Mouse (Mus musculus) liver, postnatal 0 days (tissue): ENCODE data around the gene Btc. TPM values are rescaled to one million over a fixed set of nuclear protein-coding genes. Genes with fewer than 3 reads are reported as not detected.

Experiments used
- ATAC-seq: fragments of 200-750 bp; cut with Nextera tagmentation; 2 replicates; pipeline ENCODE4 v1.8.0; 2017; ENCODE audit warnings: mild to moderate bottlenecking, moderate library complexity
- DNase-seq: peaks from one replicate; pipeline ENCODE4 v3.0.0-alpha.2; 2016
- H3K27ac ChIP-seq: fragments of 300-500 bp; sonication (generic); 2 replicates; pipeline ENCODE4 v1.5.1; 2014; ENCODE audit warnings: antibody characterized with exemption, moderate library complexity, mild to moderate bottlenecking, low read depth
- H3K27me3 ChIP-seq: fragments of 300-500 bp; sonication (generic); 2 replicates; pipeline ENCODE4 v1.6.1; 2014; ENCODE audit warnings: low read length, control low read depth, mixed read lengths; ENCODE audit not compliant: insufficient read depth
- H3K36me3 ChIP-seq: fragments of 300-500 bp; sonication (generic); replicated peaks from 2 replicates; pipeline ENCODE4 v1.6.1; 2014; ENCODE audit warnings: mild to moderate bottlenecking, control low read depth, low read length, moderate library complexity, mixed read lengths; ENCODE audit not compliant: insufficient read depth
- H3K4me1 ChIP-seq: fragments of 300-500 bp; sonication (generic); 2 replicates; pipeline ENCODE4 v1.6.1; 2014; ENCODE audit warnings: antibody characterized with exemption, mild to moderate bottlenecking, control low read depth; ENCODE audit not compliant: insufficient read depth
- H3K4me2 ChIP-seq: fragments of 300-500 bp; sonication (generic); 2 replicates; pipeline ENCODE4 v1.6.1; 2014; ENCODE audit warnings: low read depth, mild to moderate bottlenecking, low read length, moderate library complexity, mixed read lengths
- H3K4me3 ChIP-seq: fragments of 300-500 bp; sonication (generic); 2 replicates; pipeline ENCODE4 v1.5.1; 2014; ENCODE audit warnings: low read depth, low read length
- H3K9ac ChIP-seq: fragments of 300-500 bp; sonication (generic); replicated peaks from 2 replicates; pipeline ENCODE4 v1.6.1; 2014; ENCODE audit warnings: mild to moderate bottlenecking, moderate library complexity
- H3K9me3 ChIP-seq: fragments of 300-500 bp; sonication (generic); 2 replicates; pipeline ENCODE4 v1.6.1; 2016; ENCODE audit warnings: mild to moderate bottlenecking, control low read depth, low read length, mixed read lengths
- CTCF ChIP-seq: sonication (generic); IDR thresholded peaks from 2 replicates; pipeline ENCODE4 v1.5.1; 2016; ENCODE audit warnings: antibody characterized with exemption, low read depth
- EP300 ChIP-seq: IDR thresholded peaks from 2 replicates; pipeline ENCODE4 v1.6.1; 2016; ENCODE audit warnings: antibody characterized with exemption, low read depth, mild to moderate bottlenecking
- WGBS: fragments of 180-500 bp; shearing (Covaris S2); extraction: QIAGEN DNeasy Blood & Tissue Kit; methylation state at CpG from one replicate; pipeline ENCODE4 v1.1.7; 2014; ENCODE audit not compliant: insufficient replicate concordance; 5-methylcytosine and 5-hydroxymethylcytosine counted together
- polyA plus RNA-seq: library from polyadenylated mRNA; unstranded; fragments of >200 nt; fragmentation: Nextera tagmentation; extraction: Ambion mirVana; gene quantifications from 2 replicates; pipeline ENCODE4 v1.2.1, GENCODE M21; 2015

The Btc gene
- polyA plus RNA-seq, 1 experiment from 2014 or later: 0.29 TPM

DNA sequence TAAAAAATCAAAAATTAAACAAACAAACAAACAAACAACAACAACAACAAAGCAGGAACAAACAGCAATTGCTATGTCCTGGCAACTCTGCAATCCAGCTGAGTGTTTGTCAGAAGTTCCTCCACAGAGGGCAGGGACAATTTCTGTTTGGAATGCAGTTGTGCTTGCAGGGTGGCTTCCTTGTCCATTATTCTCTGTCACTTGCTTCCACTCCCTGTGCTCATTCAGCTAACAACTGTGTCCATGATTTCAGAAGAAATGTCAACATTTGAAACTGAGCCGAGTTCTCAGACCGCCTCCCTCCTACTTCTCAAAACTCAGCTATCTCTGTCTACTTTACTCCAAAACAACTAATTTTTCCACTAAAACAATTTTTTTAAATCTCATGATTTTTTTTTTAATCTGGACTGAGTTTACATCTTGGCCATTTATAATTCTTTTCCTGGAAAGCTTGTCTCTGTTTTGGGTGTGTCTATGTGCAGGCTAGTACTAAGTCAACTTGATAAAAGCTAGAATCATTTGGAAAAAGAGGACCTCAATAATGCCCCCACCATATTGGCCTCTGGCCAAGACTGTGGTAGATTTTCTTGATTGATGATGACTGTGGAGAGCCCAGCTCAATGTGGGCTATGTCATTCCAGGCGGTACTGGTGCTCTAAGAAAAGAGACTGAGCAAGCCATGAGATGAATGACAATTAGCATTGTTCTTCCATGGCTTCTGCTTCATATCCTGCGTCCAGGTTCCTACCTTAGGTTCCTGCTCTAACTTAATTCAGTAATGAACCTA is 70.5 kb downstream of the Btc start:
- Histone ChIP-seq H3K27ac (no peak overlapping the region), H3K27me3 (no peaks in the 10 kb centered on the region), H3K36me3 (no peaks in the 10 kb centered on the region), H3K4me3 (no peak overlapping the region), H3K4me1 (no peaks in the 10 kb centered on the region), H3K9ac (no peak overlapping the region), H3K4me2 (no peak overlapping the region), H3K9me3 (no peaks in the 10 kb centered on the region)
- ATAC-seq (no peak), DNase-seq (no peak)
- no peak for TF ChIP-seq CTCF
- TF ChIP-seq EP300: no peak
- WGBS: 63% methylated on average over 4 of the region's 4 CpGs

DNA sequence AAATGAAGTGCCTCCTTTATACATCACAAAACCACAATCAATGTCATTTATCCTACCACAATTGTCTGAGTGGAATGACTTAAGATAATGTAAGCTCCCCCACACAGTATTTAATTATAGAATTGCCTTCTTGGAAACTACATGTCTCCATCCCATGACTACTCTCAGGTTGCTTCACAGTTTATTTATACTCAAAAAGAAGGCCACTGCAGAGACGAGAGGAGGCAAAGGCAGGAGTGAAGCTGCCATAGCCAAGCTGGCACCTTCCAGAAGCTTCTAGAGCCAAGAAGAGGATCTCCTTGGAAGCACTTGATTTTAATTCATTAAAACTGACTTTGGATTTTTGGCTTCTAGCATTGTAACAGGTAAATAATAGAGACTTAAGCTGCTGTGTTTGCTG is 81.0 kb downstream of the Btc start:
- Histone ChIP-seq H3K4me3 (no peak overlapping the region), H3K9me3 (no peaks in the 10 kb centered on the region), H3K9ac (no peak overlapping the region), H3K4me2 (no peak overlapping the region), H3K36me3 (no peaks in the 10 kb centered on the region), H3K27me3 (no peaks in the 10 kb centered on the region), H3K4me1 (no peaks in the 10 kb centered on the region), H3K27ac (no peak overlapping the region)
- WGBS: 74% methylated on average over 1 of the region's 1 CpGs
- no peak for DNase-seq
- TF ChIP-seq CTCF: no peak
- no peak for TF ChIP-seq EP300
- ATAC-seq: no peak

DNA sequence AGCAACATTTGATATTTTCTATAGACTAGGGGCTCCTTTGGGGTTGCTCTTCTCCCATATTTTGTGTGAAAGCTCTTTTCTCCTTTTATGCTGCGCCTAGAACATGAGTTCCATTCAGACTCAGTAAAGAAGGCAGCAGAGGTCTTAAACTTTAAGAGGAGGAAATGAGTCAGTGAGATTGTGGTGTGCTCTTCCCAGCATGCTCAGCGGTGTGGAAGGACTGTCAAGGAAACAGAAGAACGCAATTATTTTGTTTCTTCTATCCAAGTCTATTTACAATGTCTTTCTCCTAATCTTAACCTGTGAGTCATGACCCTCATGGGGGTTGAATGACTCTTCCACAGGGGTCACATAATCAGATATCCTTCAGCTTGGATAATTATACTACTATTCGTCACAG is 82.4 kb downstream of the Btc start:
- Histone ChIP-seq H3K4me1 (no peaks in the 10 kb centered on the region), H3K4me3 (no peak overlapping the region), H3K9ac (no peak overlapping the region), H3K27ac (no peak overlapping the region), H3K36me3 (no peaks in the 10 kb centered on the region), H3K9me3 (no peaks in the 10 kb centered on the region), H3K4me2 (no peak overlapping the region), H3K27me3 (no peaks in the 10 kb centered on the region)
- WGBS: 54% methylated on average over 4 of the region's 4 CpGs
- DNase-seq: no peak
- no peak for TF ChIP-seq EP300
- TF ChIP-seq CTCF: no peak
- ATAC-seq: no peak

DNA sequence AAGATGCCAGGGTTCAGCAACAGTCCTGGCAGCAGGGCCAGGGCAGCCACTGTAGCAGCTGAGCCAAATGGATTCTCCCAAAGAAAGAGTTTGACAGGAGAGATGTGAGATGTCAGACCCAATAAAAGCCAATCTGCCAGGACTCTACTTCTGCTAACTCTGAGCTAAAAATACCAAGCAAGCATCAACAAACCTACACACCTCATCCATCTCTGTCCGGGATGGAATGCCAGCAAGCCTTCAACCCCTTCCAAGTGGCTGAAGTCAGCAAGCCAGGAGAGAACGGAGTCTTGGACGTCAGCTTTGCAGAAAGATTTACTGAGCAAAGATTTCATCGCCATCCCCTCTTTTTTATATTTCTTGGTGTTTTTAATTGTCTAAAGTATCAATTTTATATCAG is 88.8 kb downstream of the Btc start:
- H3K4me3 ChIP-seq: no peak overlapping the region
- H3K4me2 ChIP-seq: no peak overlapping the region
- H3K36me3 ChIP-seq: no peaks in the 10 kb centered on the region
- WGBS: 72% methylated on average over 4 of the region's 4 CpGs
- H3K27ac ChIP-seq: no peak overlapping the region
- no peak for DNase-seq
- H3K9ac ChIP-seq: no peak overlapping the region
- no peaks in the 10 kb centered on the region for H3K9me3 ChIP-seq
- H3K27me3 ChIP-seq: no peaks in the 10 kb centered on the region
- TF ChIP-seq EP300: no peak
- TF ChIP-seq CTCF: no peak
- no peaks in the 10 kb centered on the region for H3K4me1 ChIP-seq
- ATAC-seq: no peak

DNA sequence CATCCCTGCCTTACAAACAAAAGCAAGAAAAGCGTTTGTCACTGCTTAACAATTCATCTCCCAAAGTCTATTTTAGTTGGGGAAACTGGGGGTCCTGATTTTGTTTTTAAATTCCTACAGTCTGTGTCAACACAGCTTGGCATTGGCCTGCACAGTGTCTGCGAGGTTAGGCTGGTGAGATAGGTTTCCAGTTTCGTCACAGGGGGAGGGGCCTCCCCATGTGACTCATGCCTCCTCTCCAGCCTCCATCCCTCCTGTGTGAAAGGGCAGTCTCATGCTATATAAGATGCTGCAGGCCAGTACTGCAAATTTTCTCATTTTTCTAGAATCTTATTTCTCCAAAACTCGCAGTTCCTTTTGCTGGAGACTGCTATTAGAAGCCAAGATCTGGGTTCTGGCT is 91.0 kb downstream of the Btc start:
- DNase-seq: no peak
- H3K4me2 ChIP-seq: no peak overlapping the region
- no peaks in the 10 kb centered on the region for H3K9me3 ChIP-seq
- H3K27ac ChIP-seq: no peak overlapping the region
- no peaks in the 10 kb centered on the region for H3K4me1 ChIP-seq
- H3K36me3 ChIP-seq: no peaks in the 10 kb centered on the region
- no peak for ATAC-seq
- 35% methylated on average over 4 of the region's 4 CpGs for WGBS
- H3K4me3 ChIP-seq: no peak overlapping the region
- TF ChIP-seq EP300 (no peak), CTCF (no peak)
- no peak overlapping the region for H3K9ac ChIP-seq
- no peaks in the 10 kb centered on the region for H3K27me3 ChIP-seq

DNA sequence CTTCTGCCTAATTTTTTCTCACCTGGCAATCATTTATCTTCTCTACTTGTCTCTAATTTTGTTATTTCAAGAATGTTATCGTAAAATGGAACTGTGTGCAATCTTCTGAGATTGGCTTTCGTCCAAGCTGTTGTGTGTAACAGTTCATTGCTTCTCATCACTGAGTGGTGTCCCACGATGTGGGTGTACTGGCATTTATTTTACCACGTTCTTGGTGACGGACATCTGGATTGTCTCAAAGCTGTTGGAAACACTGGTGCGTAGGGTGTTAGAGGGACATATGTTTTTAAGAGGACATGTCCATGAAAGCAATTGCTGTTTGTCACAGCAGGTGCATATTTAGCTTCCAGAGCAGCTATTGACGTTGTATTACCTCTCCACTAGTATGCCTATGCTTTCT is 94.2 kb downstream of the Btc start:
- Histone ChIP-seq H3K4me3 (no peak overlapping the region), H3K27me3 (no peaks in the 10 kb centered on the region), H3K36me3 (no peaks in the 10 kb centered on the region), H3K4me1 (no peaks in the 10 kb centered on the region), H3K9me3 (no peaks in the 10 kb centered on the region), H3K9ac (no peak overlapping the region), H3K4me2 (no peak overlapping the region), H3K27ac (no peak overlapping the region)
- DNase-seq (no peak), ATAC-seq (no peak)
- 63% methylated on average over 7 of the region's 7 CpGs for WGBS
- TF ChIP-seq EP300 (no peak), CTCF (no peak)

DNA sequence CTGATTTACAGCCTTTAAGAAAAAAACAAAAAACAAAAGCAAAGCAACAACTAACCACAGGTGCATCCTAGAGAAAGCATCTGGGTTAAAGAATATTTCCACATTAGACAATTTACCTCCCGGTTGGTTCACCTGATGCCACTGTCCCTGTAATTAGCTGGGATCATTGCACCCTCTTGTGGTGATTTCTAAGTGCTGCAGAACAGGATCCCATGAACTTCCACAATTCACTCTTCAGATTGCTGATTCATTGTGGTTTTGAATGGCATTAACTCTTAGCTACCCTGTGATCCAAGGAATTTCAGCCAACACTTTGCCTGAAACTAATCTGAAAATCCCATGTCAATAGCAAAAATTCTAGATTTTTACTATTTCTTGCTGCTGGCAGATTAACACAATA is 94.9 kb downstream of the Btc start:
- Histone ChIP-seq H3K4me2 (no peak overlapping the region), H3K4me1 (no peaks in the 10 kb centered on the region), H3K36me3 (no peaks in the 10 kb centered on the region), H3K9ac (no peak overlapping the region), H3K4me3 (no peak overlapping the region), H3K27ac (no peak overlapping the region), H3K9me3 (no peaks in the 10 kb centered on the region), H3K27me3 (no peaks in the 10 kb centered on the region)
- WGBS: 9% methylated on average over 1 of the region's 1 CpGs
- peak; percentile 48; the same call in 1 of the 2 replicates for ATAC-seq
- DNase-seq: peak; percentile 38
- TF ChIP-seq EP300: no peak
- peak; percentile 82 for TF ChIP-seq CTCF

Other genes starting within 250 kb of the Btc start
- 0.31 and 0.34 TPM in 2 replicates for gene Parm1, start 114.6 kb upstream of the Btc start, polyA plus RNA-seq